Mouse (Mus musculus): Measurements from ENCODE around the gene Rgs9. TPM values are rescaled to one million over a fixed set of nuclear protein-coding genes. Genes with fewer than 3 reads are reported as not detected.
"Not testable (repeated sequence)": the region's sequence is repeated elsewhere in the genome, so short reads cannot be mapped to it uniquely, and the experiment has no call there.

Rgs9 gene
- under 1 TPM; 0.62 to 0.69 TPM for total RNA-seq (2021)

DNA sequence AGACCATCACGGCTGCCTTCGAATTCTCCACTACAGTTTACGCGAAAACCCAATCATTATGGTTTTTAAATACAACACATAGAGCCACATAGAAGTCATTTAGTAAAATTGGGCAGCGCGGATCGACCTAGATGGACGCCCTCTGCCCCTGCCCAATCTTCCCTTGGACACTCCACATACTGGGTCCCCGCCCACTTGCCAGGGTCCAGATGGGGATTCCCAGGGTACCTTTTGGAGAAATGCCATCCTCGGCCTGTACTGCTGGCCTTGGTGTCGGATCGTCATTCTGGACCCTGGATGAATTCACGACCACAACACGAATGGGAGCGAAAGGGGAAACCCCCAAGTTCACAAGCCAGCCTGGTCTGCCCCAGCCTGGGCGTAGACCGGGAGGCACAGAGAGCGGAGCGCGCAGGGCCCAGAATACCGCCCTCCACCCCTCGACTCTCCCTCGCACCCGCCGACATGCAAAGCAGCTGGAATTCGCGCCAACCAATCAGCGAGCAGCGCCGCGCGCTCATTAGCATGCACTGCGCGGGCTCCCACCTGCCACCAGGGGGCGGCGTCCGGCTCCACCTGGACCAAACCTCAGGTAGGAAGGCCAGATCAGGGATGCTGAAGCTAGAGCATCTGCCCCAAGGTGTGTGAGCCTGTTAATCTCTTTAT is at the start of gene Rgs9:
Rgs9 (minus strand) TSS at position 420 of the 666 bp plus-strand sequence.
- intact Hi-C loops (cut with DNase I) = no loop called here
- peak; percentile 93 to 94 for DNase-seq

DNA sequence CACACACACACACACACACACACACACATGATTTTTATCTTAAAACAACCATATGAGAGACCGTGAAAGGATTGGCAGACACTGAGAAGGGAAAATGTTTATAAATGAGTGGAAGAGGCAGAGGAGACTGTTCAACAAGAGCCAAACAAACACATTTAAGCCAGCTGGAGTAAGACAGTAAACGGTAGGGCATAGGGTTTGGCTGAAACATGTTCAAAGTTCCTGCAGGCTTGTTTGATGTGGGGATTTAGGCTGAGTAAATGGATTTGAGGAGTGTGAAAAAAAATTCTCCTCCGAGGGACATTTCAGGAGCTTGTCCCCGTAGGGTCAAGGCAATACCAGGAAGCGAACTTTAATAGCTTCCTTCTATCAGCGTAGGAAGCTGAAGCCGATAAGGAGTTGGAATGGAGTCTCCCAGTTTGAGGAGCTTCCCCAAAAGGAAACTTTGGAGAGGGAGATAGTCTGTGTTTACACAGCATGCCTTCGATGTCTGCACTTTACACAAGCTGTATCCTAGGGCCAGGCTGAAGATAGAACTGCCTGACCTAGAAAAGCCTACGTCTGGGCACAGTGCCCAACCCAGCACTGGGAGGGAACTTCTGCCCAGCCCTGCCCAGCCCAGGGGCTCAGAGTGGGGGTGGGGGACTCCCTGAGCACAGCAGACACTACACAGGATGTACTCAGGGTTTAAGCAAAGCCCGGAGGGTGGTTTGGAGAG is 49.5 kb upstream of the Rgs9 start:
- DNase-seq = peak; percentile 93 to 95
- intact Hi-C loops (cut with DNase I) = loop anchor here (2.0 kb wide), 1 partner anchor 13 kb away; no protein-coding TSS in a partner anchor

DNA sequence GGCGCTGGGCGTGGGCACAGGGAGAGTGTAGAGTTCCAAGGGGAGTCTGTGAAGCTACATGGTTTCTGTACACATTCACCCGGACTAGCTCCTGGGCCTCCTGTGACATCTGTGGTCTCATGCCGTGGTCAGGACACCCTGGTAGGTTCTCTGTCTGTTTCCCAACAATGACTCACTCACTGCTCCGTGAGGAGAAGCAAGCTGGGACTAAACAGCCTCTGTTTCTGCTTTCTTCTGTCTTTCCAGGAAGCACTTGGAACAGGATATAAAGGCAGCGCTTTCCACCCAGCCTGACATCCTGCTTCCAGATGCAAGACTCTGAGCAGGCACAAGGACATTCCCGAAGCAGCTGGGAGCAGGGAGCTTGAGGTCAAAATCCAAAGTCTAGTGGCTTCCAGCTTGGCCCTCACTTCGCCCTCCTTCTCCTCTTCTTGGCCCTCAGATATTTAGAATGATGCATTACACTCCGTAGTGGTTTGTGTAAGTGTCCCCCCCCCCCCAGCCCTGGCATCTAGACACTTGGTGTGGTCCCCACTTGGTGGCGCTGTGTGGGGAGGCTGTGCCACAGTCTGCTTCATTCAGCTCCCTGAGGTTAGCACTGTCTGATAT is 46.2 kb upstream of the Rgs9 start:
- intact Hi-C loops (cut with DNase I) = no loop called here
- DNase-seq = peak; percentile 66 to 75

DNA sequence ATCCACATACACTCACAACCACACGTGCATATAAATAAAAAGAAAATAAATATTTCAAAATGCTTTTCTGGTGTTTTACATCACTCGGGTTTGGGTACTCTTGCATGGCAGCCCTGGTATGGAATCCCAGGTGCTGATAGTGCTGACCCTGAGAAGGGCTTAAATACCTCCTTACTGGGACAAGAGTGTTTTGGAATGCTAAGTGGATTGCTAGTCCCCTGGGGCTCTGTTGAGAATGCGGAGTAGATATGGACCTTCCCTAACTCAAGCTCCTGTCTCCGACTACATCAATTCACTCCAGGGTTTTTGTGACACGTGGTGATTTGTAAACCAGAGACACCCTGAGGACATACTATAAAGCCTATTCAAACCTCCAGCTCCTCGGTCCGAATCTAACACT is 45.6 kb upstream of the Rgs9 start:
- intact Hi-C loops (cut with DNase I) = no loop called here

DNA sequence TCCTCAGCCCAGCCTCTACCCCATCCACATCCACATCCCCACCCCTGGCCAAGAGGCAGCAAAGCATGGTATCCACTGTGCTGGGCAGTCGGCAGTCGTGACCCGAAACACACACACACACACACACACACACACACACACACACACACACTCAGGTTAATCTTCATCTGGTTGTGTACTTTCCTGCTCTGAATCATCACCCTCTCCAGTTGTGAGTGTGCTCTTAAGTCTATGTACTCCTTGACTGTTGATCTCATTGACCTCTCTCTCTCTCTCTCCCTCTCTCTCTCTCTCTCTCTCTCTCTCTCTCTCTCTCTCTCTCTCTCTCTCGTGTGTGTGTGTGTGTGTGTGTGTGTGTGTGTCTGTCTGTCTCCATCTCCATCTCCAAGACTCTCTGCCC is 44.7 kb upstream of the Rgs9 start:
- intact Hi-C loops (cut with DNase I); DNase-seq: not testable (repeated sequence)

More for the DNA sequence above, 45.6 kb upstream of the Rgs9 start:
- DNase-seq = no peak

DNA sequence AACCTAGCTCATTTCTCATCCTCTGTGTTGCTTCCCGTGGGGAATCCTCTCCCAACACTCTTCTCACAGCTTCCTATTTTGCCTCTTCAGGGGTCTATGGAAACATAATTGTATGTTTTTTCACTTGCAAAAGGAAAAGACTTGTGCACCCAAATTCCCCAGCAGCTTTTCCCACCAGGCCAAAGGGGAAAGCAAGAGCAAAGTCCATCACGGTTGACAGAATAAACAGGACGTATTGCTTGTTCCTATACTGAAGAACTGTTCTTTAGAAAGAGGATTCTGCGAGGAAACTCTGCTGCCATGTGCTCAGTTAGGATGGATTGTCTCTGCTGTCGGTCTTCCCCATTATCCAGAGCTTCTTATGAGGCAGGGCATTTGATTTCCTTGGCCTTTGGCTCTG is 42.6 kb upstream of the Rgs9 start:
- intact Hi-C loops (cut with DNase I) = no loop called here
- no peak for DNase-seq

DNA sequence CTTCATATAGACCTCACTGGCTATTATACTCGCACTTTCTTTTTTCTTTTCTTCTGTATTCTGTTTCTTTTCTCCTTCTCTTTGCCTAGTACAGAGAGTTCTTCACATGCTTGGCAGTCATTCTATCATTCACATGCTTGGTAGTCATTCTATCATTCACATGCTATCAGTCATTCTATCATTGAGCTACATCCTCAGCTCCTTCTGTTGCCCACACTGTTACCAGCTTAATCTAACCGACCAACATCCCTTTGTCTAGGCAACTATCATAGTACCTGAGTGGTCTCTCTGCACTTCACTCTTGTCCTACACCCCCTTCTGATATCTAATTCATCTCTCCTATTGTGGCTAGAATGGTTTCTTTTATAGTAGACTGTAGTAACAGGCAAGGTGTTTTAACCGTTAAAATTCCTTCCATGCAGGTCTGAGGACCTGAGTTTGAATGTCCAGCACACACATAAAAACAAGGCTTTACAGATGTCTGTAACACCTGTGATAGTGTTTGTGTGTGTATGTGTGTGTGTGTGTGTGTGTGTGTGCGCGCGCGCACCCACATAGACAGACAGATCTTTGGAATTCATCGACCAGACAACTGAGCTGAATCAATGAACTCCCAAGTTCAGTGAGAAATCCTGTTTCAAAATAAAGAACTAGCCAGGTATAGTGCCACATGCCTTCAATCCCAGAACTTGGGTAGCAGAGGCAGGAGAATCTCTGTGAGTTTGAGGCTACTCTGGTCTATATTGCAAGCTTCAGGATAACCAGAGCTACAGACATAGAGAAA is 41.4 kb upstream of the Rgs9 start:
- DNase-seq = no peak
- intact Hi-C loops (cut with DNase I) = no loop called here

DNA sequence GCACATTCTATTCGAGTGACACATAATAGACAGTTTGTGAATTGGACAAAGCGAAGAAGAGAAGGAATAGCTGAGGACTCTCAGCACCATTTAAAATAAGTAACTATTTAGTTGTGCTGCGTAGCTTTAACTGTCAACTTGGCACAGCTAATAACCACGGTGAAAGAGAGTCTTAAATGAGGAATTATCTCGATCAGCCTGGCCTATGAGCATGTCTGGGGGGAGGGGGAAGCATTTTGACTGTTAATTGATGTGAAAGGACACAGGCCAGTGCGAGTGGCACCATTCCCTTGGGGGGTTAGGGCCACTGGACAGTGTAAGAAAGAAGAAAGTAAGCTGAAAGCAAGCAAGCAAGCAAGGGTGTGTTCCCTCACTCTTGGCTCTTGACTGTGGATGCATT is 38.0 kb upstream of the Rgs9 start:
- DNase-seq = no peak
- intact Hi-C loops (cut with DNase I) = no loop called here

DNA sequence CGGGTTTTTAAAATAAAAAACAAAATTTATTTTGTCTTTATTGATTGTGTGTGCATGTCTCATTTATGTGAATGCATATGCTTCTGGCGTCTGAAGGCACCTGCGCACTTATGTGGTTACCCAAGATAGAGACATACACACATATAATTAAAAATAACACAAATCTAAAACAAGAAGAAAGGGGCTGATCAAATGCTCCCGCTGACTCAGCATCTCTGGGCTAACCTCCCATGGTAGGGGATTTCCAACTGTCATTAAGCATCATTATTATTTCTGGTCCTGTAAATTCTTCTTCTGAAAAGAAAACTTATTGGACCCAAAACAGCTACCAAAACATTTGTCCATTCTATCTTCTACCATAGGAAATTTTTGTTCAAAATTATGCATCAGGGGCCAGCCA is 36.8 kb upstream of the Rgs9 start:
- no peak for DNase-seq
- intact Hi-C loops (cut with DNase I) = loop anchor here (5.0 kb wide), 2 partner anchors 108 to 253 kb away; no protein-coding TSS in a partner anchor

DNA sequence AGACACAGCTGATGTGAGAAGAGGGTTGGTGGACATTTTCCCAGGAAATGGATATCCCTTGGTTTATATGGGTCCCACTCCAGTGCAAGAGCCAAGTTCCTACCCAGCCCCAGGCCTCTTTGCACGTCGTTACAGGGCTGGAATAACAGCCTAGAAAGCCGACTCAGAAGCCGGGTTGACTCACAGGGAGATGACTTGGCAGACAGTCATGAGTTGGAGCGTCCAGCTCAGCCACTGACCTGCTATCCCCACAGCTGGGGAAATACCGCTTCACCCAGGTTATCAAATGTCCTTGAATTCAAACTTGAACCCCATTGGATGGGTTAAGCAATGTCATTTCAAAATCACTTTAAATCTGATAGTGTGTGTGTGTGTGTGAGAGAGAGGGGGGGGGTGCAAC is 34.8 kb upstream of the Rgs9 start:
- peak; percentile 31 to 48 for DNase-seq
- intact Hi-C loops (cut with DNase I) = loop anchor here (5.0 kb wide), 2 partner anchors 110 to 255 kb away; no protein-coding TSS in a partner anchor

DNA sequence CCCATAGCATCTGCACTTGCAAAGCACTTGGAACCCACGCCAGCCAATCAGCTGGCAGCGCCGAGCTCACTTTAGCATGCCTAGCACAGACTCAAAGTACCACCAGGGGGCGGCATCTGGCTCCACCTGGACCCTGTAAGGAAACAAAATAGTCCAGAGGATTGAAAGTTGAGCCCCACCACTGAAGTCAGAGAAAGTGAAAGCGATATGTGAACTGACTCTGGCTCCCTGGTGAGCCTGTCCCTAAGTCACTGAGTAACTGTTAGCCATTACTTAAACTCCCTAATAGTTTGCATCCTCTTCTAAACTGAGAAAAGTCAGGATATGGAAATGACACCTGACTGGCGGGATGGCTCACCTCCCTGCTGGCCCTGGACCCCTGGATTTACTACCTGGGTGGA is 33.5 kb upstream of the Rgs9 start:
- peak; percentile 96 to 97 for DNase-seq
- intact Hi-C loops (cut with DNase I) = loop anchor here (1.0 to 5.0 kb wide), 4 partner anchors 31 to 256 kb away; partner anchors contain the start of genes Amz2 and Gna13

DNA sequence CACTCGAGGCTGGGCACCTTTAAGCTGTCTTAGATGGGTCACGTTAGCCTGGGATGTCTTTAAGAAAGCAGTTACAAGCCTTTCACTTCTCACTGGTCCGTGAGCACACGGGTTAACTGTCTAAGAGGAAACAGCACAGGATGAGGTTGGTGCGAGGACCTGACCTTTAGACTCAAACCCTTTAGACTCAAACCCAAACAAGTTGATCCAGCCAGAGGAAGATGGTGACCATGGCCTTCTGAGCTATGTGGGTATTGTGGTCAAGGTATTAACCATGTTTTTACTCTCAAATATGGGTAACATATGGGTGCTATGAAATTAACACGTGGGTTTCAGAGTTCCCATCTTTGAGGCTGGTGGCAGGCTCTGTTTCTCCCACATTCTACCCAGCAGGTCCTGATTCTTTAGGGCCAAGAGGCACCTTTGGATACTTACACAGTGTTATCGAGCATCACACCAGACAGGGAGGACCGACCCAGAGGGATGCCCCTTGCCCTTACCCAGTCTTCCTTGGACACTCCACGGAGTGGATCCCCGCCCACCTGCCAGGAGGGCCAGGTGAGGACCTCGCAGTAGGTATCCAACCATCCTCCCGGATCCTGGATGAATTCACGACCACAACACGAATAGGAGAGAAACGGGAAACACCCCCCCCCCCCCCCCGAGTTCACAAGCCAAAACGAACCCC is 32.9 kb upstream of the Rgs9 start:
- intact Hi-C loops (cut with DNase I) = loop anchor here (1.0 to 5.0 kb wide), 4 partner anchors 32 to 256 kb away; partner anchors contain the start of genes Amz2 and Gna13
- peak in 1 of 2 experiments; percentile 20 for DNase-seq

DNA sequence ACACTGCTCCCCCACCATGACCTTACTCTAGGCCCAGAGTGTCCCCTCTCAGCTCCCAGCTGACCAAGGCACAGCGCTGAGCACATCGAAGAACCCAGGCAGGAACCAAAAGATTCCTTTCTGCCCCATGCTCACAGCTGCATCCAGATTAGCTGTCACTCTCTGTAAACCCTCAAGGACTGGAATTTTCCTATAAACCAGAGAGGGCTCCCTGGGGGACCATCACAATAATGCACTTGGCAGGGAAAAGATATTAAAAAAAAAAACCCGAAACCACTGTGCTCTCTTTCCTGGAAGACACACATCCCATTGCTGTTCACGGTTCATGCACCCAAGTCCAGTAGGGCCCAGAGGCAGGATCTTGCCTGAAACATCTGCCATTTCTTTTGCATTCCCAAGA is 31.4 kb upstream of the Rgs9 start:
- intact Hi-C loops (cut with DNase I) = no loop called here
- DNase-seq = no peak

DNA sequence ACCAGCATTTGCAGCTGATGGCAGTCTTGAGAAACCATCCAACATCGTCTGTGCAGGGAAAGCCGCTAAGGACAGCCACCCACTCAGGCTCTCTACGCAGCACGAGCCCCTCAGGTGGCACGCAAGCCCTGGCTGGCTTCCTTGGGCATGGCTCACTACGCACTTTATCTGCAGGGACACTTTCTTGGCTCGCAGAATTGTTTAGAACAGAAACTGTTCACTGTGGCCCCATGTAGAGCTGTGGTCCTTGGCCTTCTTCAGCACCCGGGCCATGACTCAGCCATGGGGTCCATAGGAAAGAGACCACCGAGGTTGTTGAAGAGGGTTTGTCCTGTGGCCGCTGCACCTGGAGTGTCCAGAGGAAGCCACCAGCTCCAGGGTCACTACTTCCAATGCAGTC is 30.0 kb upstream of the Rgs9 start:
- intact Hi-C loops (cut with DNase I) = no loop called here
- no peak for DNase-seq

DNA sequence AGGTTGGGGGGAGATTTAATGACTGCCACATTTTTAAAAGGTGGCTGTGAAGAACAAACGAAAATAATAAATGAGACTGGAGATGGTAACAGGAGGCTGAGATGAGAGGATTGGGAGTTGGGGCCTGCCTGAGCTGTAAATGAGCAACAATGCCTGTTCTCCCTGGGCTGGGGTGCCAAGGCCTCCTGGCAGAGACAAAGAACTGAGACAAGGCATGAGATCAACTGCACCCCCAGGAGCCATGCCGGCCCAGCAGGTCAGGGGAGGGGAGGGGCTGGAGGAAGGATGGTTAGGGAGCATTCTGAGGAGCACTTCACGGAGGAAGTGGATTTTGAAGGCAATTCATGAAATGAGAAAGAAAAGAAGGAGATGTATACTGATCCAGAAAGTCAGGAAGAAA is 29.5 kb upstream of the Rgs9 start:
- intact Hi-C loops (cut with DNase I) = no loop called here
- no peak for DNase-seq

DNA sequence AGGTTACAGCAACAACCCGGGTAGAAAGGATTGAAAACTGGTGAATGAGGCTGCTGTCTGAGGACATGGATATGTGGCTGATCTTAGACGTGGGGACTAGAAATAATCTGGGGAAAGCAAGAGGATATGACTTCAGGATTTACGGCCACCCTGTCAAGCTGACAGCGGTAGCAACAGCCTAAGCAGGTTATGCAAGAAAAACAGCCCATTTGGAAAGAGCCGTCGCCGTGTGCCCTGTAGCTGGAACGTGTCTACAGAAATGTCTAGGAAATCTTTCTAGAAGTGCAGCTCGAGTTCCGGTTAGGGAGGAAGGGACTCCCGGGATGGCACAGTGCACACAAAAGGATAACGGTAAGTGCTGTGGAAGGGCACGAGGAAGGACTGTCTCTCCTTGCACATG is 28.3 kb upstream of the Rgs9 start:
- intact Hi-C loops (cut with DNase I) = no loop called here
- no peak for DNase-seq

DNA sequence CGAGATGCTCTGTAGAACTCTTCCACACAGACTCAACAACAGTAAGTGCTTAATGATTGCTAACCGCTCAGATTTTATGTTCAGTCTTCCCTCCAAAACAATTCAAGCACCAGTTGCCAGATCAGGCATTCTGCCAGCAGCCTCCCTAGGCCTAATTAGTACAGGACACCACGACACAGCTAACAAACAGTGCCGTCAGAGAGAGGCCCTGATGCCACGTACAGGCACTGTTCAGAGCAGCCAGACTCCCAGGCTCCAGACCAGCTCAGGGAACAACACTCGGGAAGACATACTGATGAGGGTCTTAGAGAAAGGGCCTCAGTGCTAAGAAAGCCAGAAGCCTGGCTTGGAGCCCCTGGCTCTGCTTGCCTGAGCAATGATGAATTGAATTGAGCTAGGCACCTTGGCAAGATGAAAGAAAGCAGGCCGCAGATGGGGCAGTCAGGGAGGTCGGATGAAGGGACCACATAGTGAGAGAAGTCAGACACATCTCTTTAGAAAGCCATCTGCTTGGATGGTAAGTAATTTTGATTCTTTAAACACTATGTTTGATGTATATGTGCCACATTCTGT is 22.5 kb upstream of the Rgs9 start:
- peak in 1 of 2 experiments; percentile 21 for DNase-seq

DNA sequence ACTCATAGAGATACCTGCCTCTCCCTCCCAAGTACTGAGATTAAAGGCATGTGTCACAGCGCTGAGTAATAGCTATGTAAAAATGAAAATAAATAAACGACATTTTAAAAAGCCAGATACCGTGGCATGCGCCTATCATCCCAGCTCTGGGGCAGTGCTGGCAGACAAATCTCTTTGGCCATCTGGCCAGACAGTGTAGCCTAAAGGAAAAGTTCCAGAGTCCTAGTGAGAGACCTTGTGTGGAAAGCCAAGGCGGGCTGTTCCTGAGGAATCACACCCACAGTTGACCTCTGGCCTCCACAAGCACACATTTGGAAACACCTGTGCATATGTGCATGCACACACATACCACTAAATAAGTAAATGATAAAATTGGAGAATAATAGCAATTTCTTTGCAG is 22.0 kb upstream of the Rgs9 start:
- no peak for DNase-seq
- intact Hi-C loops (cut with DNase I) = loop anchor here (2.0 to 5.0 kb wide), 4 partner anchors 73 to 542 kb away; no protein-coding TSS in a partner anchor

More for the DNA sequence above, 22.5 kb upstream of the Rgs9 start:
- intact Hi-C loops (cut with DNase I) = loop anchor here (5.0 kb wide), 1 partner anchor 73 kb away; no protein-coding TSS in a partner anchor

DNA sequence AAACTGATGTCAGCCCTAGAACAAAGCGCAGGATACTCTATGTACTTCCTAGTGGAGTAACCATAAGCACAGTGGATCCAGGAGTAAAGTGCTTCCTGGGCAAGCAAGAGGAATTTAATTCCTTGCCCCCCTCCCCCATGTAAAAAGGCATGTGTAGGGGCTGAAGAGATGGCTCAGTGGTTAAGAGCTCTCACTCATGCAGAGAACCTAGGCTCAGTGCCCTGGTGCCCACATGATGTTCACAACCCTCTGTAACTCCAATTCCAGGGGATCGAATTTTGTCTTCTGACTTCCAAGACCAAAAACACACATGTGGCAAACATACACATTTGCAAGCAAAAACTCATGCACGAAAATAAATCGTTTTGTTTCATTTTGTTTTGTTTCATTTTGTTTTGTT is 21.5 kb upstream of the Rgs9 start:
- intact Hi-C loops (cut with DNase I) = loop anchor here (2.0 to 5.0 kb wide), 3 partner anchors 123 to 543 kb away; no protein-coding TSS in a partner anchor
- DNase-seq = no peak

Measured in heart, postnatal 10 days (tissue).